Mouse (Mus musculus): Measurements from ENCODE around the gene Tyrobp. TPM values are rescaled to one million over a fixed set of nuclear protein-coding genes. Genes with fewer than 3 reads are reported as not detected.

Gene Tyrobp
- total RNA-seq, 2 experiments from 2014 or later = 22.5 to 35.7 TPM

- DNase-seq = no peak
These were observed 9.6 kb downstream of the Tyrobp start for GRCm38 (mm10) chr7:30423071-30423641.

- no peak for DNase-seq
These were observed 15.8 kb downstream of the Tyrobp start for GRCm38 (mm10) chr7:30429327-30429726.

- DNase-seq = no peak
These were observed 16.6 kb downstream of the Tyrobp start for GRCm38 (mm10) chr7:30430191-30430590.

- DNase-seq = peak; percentile 68 to 78
These were observed 18.2 kb downstream of the Tyrobp start for GRCm38 (mm10) chr7:30431793-30432192.

GRCm38 (mm10) chr7:30434238-30434637 is 20.7 kb downstream of the Tyrobp start:
- DNase-seq = peak; percentile 82 to 85

GRCm38 (mm10) chr7:30434701-30435100 is 21.1 kb downstream of the Tyrobp start:
- no peak for DNase-seq

GRCm38 (mm10) chr7:30435156-30435555 is 21.6 kb downstream of the Tyrobp start:
- DNase-seq = no peak

- DNase-seq = no peak
These were observed 23.3 kb downstream of the Tyrobp start for GRCm38 (mm10) chr7:30436879-30437278.

GRCm38 (mm10) chr7:30439734-30440133 is 26.2 kb downstream of the Tyrobp start:
- DNase-seq = no peak

- DNase-seq = peak; percentile 63 to 73
These were observed 27.1 kb downstream of the Tyrobp start for GRCm38 (mm10) chr7:30440697-30441096.

- DNase-seq = no peak
These were observed 30.1 kb downstream of the Tyrobp start for GRCm38 (mm10) chr7:30443696-30444095.

- DNase-seq = peak; percentile 74
These were observed 30.8 kb downstream of the Tyrobp start for GRCm38 (mm10) chr7:30444154-30444970.

GRCm38 (mm10) chr7:30444971-30445751 is 31.6 kb downstream of the Tyrobp start, which contains the start of gene Aplp1:
Aplp1 (minus strand) TSS chr7:30445535.
- DNase-seq = peak; percentile 75 to 86

- DNase-seq = no peak
These were observed 36.7 kb downstream of the Tyrobp start for GRCm38 (mm10) chr7:30450241-30450640.

GRCm38 (mm10) chr7:30453327-30453726 is 39.8 kb downstream of the Tyrobp start:
- DNase-seq = no peak

- DNase-seq = no peak
These were observed 40.2 kb downstream of the Tyrobp start for GRCm38 (mm10) chr7:30453766-30454165.

GRCm38 (mm10) chr7:30454259-30454658 is 40.7 kb downstream of the Tyrobp start:
- no peak for DNase-seq

GRCm38 (mm10) chr7:30456487-30456886 is 42.9 kb downstream of the Tyrobp start:
- DNase-seq = no peak

GRCm38 (mm10) chr7:30456911-30457628 is 43.5 kb downstream of the Tyrobp start:
- DNase-seq = no peak

GRCm38 (mm10) chr7:30457629-30458330 is 44.2 kb downstream of the Tyrobp start, which contains the start of the genes Kirrel2 and Nphs1:
Kirrel2 (minus strand) TSS chr7:30457690.
Nphs1 (plus strand) TSS chr7:30458315.
- no peak for DNase-seq

- DNase-seq = no peak
These were observed 45.9 kb downstream of the Tyrobp start for GRCm38 (mm10) chr7:30459484-30459883.

Data from adrenal gland, postnatal 36 days (tissue).